Mouse (Mus musculus) olfactory bulb, adult 2 months (tissue): ENCODE data around the gene Upp2.

Experiments used
- CTCF ChIP-seq: fragments of 200-500 bp; IDR thresholded peaks from 2 replicates; pipeline ENCODE4 v1.5.1; 2012; ENCODE audit warnings: low read depth, mild to moderate bottlenecking, low read length, moderate library complexity; ENCODE audit not compliant: insufficient read depth
- POLR2A ChIP-seq: fragments of 200-500 bp; IDR thresholded peaks from 2 replicates; pipeline ENCODE4 v1.6.1; 2012; ENCODE audit warnings: mild to moderate bottlenecking, low read depth, low read length, moderate library complexity; ENCODE audit not compliant: insufficient read depth

DNA sequence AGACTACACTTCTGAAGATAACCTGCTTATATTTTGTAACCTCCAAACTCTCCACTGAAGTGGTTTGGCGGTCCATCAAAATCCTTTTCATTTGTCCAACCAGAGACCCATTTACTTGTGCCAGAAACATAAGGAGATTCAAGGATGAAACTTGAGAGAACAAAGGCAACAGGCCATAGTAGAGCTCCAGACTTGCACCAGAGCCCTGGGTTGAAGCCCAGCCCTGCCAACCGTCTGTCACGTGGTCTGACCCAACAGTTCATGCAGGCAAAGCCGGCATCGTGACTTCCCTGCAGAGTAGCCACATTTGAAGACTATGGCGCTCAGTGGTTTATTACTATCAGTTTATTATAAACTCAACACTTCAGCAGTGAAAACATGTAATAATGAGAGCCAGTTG is 45.5 kb upstream of the Upp2 start:
- TF ChIP-seq CTCF: no peak
- TF ChIP-seq POLR2A: no peak
